Mouse (Mus musculus) ovary, postnatal 10 days (tissue): ENCODE measurements at regions not wholly inside any gene's neighbourhood (a gene's known extent, or its start where the extent isn't known, plus 50 kb on each side); places are given as distances from the start of the nearest gene placed in this dataset.
A peak's percentile ranks its signal among the peaks of the same experiment; 100 is the strongest.
"Not testable (repeated sequence)": the region's sequence is repeated elsewhere in the genome, so short reads cannot be mapped to it uniquely, and the experiment has no call there.

Source experiments
- DNase-seq: peaks from one replicate; pipeline ENCODE4 v3.0.0; 2022; ENCODE audit warnings: low spot score

DNA sequence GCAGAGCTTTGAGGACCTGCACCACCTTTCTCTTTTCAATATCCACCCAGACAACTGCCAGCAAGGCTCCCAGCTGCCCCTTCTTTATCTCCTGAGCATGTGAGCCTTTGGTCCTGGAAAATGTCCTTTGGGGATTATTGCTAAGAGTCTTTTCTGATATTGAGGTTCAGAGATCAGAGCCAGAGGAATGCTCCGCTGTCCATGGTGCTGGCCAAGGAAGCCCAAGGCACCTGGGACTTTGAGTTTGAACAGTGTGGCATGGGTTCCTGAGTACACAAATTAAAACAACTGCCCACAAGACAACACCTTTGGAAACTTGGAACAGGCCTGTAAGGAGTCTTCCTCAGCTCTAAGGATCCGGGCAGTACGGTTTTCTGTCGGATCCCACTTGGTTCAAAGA, 52.6 kb upstream of the Slc28a3 start:
- peak; percentile 4 for DNase-seq

DNA sequence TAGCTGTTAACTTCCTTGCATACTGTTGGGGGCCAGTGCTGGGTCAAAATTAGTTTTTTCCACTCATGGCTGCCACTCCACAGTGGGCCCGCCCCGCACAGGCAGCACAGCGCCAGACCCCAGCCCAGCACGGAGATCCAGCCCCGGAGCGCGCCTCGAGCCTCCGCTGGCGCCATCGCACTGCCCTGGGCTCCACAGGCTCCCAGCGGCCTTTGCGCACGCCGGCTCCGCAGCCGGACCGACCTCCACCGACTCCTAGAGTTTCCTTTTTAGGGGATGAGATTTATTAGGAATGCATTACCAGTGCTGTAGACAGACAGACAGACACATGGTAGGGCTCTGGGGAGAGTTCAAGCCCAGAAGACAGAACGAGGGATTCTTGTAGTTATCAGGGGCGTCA, 58.0 kb upstream of the Slc28a3 start:
- no peak for DNase-seq

GRCm38 (mm10) chr13:58670206-58670605, 59.5 kb upstream of the Slc28a3 start:
- DNase-seq, result no peak

GRCm38 (mm10) chr13:58675611-58676010, 64.9 kb upstream of the Slc28a3 start:
- not testable (repeated sequence) for DNase-seq

DNA sequence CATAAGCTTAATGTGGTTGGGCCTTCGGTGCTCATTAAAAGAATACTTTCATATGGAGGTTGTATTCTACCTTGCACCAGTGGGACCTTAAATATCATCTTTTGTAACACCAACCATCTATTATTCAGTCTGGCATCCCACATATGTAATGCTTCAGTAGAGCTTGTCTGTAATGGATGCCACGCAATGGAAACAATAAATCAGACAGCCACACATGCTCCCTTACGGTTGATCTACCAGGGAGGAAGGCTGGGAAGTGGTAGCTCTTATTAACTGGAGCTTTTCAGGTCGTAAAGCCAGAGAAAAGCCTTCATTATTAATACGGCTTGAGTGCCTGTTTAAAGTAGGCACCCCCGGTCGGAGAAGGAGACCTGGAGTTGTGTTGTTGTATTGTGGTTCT, 66.8 kb upstream of the Slc28a3 start:
- DNase-seq, result no peak

GRCm38 (mm10) chr13:58679663-58680062, 69.0 kb upstream of the Slc28a3 start:
- no peak for DNase-seq

DNA sequence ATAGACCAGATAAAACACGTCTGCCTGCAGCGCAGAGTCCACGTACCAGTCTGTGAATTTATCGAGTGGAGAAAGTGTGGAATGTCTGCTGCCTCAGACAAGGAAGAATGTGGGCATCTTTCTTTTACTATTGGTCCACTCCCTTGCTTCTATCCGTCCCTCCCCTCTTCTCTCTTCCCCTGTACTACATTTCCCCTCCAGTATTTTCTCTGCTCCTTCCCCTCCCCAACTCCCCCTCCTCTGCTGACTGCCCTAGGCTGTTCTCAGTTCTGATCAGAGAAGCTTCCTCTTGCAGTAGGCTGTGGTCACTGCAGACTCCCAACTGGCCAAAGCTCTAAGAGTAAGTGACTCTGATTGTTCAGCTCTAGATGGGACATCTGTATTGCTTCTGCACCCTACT, 76.1 kb upstream of the Slc28a3 start:
- DNase-seq, result no peak

GRCm38 (mm10) chr13:58687609-58688008, 76.9 kb upstream of the Slc28a3 start:
- no peak for DNase-seq

DNA sequence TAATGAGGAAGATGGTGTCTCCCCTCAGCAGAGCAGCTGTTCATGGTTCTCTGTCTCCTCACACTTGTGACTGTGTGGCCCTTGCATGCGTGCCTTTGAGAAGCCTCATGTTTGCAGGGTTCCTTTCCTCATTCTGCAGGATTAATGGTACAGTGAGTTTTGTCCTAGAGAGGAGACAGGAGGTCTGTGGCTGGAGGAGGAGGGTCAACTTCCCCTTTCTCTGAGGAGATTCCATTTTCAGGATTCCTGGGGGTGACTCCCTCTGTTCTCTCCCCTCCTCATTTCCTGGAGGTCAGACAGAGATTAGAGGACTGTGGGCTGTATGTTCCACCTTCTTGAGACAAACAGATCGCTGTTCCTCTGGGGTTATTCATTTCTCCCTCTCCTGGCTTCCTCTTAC, 77.6 kb upstream of the Slc28a3 start:
- no peak for DNase-seq

DNA sequence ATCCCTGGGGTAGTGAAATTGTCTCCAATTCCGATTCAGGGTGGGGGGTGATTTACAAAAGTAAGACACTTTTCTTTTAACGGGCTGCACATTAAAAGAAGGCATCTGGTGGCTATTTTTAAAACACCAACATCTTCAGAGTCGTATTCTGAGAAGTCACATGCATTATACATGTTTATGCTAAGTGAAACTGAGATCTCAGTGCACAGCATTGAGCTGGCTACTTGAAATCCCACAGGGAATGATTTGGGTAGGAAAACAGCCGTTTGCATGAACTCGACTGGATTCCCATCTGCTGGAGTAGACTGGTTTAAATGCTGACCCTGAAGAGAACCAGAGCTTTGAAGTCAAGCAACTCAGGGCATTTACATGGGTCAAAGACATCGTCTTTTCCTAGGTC, 84.0 kb upstream of the Slc28a3 start:
- no peak for DNase-seq

DNA sequence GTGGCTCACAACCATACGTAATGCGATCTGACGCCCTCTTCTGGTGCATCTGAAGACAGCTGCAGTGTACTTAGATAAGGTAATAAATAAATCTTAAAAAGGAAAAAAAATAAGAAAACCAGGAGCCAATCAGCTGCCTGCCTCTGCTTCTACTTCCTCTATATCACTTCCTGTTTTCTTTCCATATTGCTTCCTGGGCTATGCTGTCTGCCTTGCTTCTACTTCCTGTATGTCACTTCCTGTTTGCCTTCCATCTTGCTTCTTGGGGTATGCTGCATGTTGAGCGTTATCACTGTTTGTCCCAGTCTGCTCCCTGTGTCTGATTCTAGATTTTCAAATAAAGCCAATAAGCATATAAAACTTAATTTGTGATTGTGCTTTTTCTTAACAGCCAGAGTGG, 85.3 kb upstream of the Slc28a3 start:
- no peak for DNase-seq

- DNase-seq, result no peak
These were observed 89.3 kb upstream of the Slc28a3 start for GRCm38 (mm10) chr13:58700021-58700420.

GRCm38 (mm10) chr13:58704141-58704540, 93.5 kb upstream of the Slc28a3 start:
- no peak for DNase-seq

DNA sequence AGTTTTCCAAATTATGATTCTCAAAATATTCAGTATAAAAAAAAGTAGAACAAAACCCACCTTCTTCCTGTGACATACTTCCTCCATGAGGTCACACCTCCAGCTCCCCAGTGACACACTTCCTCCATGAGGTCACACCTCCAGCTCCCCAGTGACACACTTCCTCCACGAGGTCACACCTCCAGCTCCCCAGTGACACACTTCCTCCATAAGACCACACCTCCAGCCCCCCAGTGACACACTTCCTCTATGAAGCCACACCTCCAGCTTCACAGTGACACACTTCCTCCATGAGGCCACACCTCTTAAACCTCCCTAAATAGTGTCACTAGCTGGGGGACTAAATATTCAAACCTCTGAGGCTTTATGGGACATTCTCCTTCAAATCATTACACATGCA, 89.8 kb upstream of the Ntrk2 start:
- DNase-seq, result no peak

DNA sequence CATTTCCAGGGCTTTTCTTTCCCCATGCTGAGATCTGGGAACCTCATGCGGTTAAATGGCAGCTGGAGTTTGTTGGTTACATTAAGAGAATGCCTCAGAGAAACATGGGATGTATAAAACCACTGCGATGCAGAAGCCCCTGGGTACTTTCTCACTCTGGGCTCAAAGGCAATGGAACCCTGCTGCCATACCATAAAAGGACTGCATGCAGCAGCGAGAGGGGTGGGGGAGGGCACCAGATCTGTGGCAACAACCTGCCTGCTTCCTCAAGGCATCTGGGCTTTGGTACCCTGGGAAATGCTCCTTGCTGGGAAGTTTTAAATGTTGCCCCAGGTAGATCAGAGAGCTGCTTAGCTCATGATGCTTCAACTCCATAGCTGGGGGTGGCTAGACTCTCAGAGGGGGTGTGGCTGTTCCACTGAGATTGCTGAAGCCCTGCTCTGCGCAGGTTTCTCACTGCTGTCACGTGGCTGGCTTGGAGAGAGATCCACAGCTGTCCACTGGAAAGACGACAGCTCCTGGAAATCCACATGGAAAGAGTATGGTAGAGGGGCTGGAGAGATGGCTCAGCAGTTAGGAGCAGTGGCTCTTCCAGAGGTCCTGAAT, 75.8 kb upstream of the Ntrk2 start:
- no peak for DNase-seq

GRCm38 (mm10) chr13:58732776-58733175, 73.6 kb upstream of the Ntrk2 start:
- no peak for DNase-seq

DNA sequence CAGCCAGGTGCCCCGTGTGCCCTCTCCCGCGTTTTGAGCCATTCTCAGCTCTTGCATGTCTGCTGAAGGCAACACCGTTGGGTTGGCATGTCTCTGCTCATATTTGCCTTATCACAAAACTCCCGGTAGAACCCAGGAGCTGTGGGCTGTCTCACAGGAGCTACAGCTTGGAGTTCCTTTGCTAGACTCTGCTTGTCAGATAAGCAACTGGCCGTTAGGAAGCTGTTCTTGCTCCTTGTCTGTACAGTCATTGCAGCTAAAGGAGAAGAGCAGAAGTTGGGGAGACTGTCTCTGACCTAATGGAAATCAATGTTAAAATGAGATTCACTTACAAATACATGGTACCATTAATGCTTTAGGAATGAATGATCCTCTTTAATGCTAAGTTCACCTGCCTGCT, 72.8 kb upstream of the Ntrk2 start:
- DNase-seq, result no peak

DNA sequence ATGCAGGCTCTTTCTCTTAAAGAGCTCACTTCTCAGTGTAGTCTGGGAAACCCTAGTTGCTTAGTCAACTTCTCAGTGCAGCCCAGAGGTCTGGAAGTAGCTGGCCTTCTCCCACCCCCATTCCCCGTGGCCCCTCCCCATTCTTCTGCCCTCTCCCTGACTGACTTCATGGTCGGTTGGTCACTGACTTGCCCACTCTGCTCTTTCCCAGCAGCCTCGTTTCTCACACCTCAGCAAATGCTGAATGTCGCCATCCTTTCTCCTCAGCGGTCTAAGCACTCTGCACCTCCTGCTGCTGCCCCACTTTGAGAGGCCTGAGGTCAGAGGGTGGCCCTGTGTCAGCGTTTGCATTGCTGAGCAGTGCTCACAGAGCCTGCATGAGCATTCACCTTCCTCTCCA, 70.8 kb upstream of the Ntrk2 start:
- no peak for DNase-seq

DNA sequence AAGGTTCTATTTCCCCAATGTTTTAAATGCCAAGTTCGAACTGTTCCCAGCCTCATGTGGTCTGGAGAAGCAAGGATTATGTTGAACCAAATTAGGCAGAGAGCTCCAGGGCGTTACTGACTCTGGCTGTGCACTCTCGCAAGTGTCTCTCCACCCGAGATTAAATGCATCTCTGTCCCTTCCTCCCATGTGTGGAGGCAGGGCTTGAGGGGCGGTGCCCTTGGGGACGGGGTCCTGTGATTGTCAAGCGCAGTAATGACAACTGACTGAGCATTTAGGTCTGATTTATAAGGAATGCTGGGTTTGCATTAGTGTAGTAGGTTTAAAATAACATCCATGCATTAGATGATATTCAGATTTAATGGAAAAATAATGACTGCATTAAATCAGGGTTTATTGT, 65.6 kb upstream of the Ntrk2 start:
- DNase-seq, result no peak

- no peak for DNase-seq
These were observed 60.3 kb upstream of the Ntrk2 start for GRCm38 (mm10) chr13:58746056-58746455.

GRCm38 (mm10) chr13:58747685-58748084, 58.7 kb upstream of the Ntrk2 start:
- no peak for DNase-seq

- DNase-seq, result no peak
These were observed 50.2 kb upstream of the Ntrk2 start for GRCm38 (mm10) chr13:58756125-58756524.
